Mouse (Mus musculus) C2C12 (cell line): ENCODE data around the gene Bsn. TPM values are rescaled to one million over a fixed set of nuclear protein-coding genes. Genes with fewer than 3 reads are reported as not detected.

ENCODE experiments used
- H3K27me3 ChIP-seq: one replicate; pipeline ENCODE4 v1.6.1; 2011; ENCODE audit not compliant: control insufficient read depth, insufficient read depth, insufficient read length
- H3K36me3 ChIP-seq: one replicate; pipeline ENCODE4 v1.6.1; 2011; ENCODE audit not compliant: control insufficient read depth, insufficient read depth
- H3K4me3 ChIP-seq: one replicate; pipeline ENCODE4 v1.5.1; 2011; ENCODE audit warnings: mild to moderate bottlenecking, control low read depth; ENCODE audit not compliant: poor library complexity, insufficient read depth, severe bottlenecking
- H3K79me2 ChIP-seq: one replicate; pipeline ENCODE4 v1.6.1; 2011; ENCODE audit not compliant: control insufficient read depth, insufficient read depth
- H3K79me3 ChIP-seq: one replicate; pipeline ENCODE4 v1.6.1; 2011; ENCODE audit warnings: low read depth, control low read depth
- H3ac ChIP-seq: one replicate; pipeline ENCODE3; 2011; ENCODE audit warnings: low read depth; ENCODE audit not compliant: control insufficient read depth, insufficient read length
- CEBPB ChIP-seq: IDR thresholded peaks from one replicate; pipeline ENCODE4 v1.6.1; 2011; ENCODE audit warnings: low read depth, mild to moderate bottlenecking, control low read depth, moderate library complexity
- CTCF ChIP-seq: IDR thresholded peaks from one replicate; pipeline ENCODE4 v1.5.1; 2011; ENCODE audit not compliant: control insufficient read depth, insufficient read depth, insufficient read length
- FOSL1 ChIP-seq: IDR thresholded peaks from one replicate; pipeline ENCODE4 v1.8.0; 2011; ENCODE audit warnings: mild to moderate bottlenecking, low read length; ENCODE audit not compliant: poor library complexity, insufficient read depth, severe bottlenecking
- MAX ChIP-seq: IDR thresholded peaks from one replicate; pipeline ENCODE4 v1.6.1; 2011; ENCODE audit warnings: mild to moderate bottlenecking, control low read depth
- MYOD1 ChIP-seq: IDR thresholded peaks from one replicate; pipeline ENCODE4 v1.6.1; 2011; ENCODE audit warnings: low read depth; ENCODE audit not compliant: control insufficient read depth, insufficient read length
- MYOG ChIP-seq: IDR thresholded peaks from one replicate; pipeline ENCODE4 v1.6.1; 2011; ENCODE audit not compliant: control insufficient read depth, insufficient read length; ENCODE audit errors: extremely low read depth
- USF1 ChIP-seq: IDR thresholded peaks from one replicate; pipeline ENCODE4 v1.6.1; 2011; ENCODE audit warnings: low read depth, mild to moderate bottlenecking, control low read depth, moderate library complexity
- polyA plus RNA-seq: library from polyadenylated mRNA; unstranded; fragments of >200 nt; fragmentation: generic; extraction: Trizol; gene quantifications from one replicate; pipeline ENCODE4 v1.2.1, GENCODE M21; 2012; ENCODE audit warnings: missing spikeins

Gene Bsn
- polyA plus RNA-seq, 1 experiment, result 0.85 TPM

GRCm38 (mm10) chr9:108099619-108100018 is 90.6 kb downstream of the Bsn start:
- H3K4me3 ChIP-seq, result no peak overlapping the region
- no peaks in the 10 kb centered on the region for H3K27me3 ChIP-seq
- H3K36me3 ChIP-seq, result peaks cover 22% of the 10 kb centered on the region
- no peak for TF ChIP-seq CEBPB
- no peak for TF ChIP-seq MYOD1
- TF ChIP-seq USF1, result no peak
- TF ChIP-seq MAX, result no peak
- TF ChIP-seq MYOG, result no peak
- no peak for TF ChIP-seq FOSL1
- TF ChIP-seq CTCF, result no peak
- peaks cover 18% of the 10 kb centered on the region for H3K79me2 ChIP-seq
- no peak overlapping the region for H3ac ChIP-seq
- peaks cover 1% of the 10 kb centered on the region for H3K79me3 ChIP-seq

- H3K4me3 ChIP-seq, result no peak overlapping the region
- H3ac ChIP-seq, result no peak overlapping the region
- TF ChIP-seq MAX (no peak), USF1 (no peak), CTCF (no peak), FOSL1 (no peak), CEBPB (no peak), MYOD1 (no peak), MYOG (no peak)
- no peaks in the 10 kb centered on the region for H3K27me3 ChIP-seq
- peaks cover 12% of the 10 kb centered on the region for H3K79me2 ChIP-seq
- peaks cover 2% of the 10 kb centered on the region for H3K79me3 ChIP-seq
- peaks cover 11% of the 10 kb centered on the region for H3K36me3 ChIP-seq
Measured at GRCm38 (mm10) chr9:108095949-108096712, 94.1 kb downstream of the Bsn start.

- Histone ChIP-seq H3K36me3 (peaks cover 5% of the 10 kb centered on the region), H3ac (no peak overlapping the region), H3K27me3 (no peaks in the 10 kb centered on the region), H3K4me3 (peak overlapping the region; percentile 28), H3K79me2 (peaks cover 12% of the 10 kb centered on the region), H3K79me3 (peaks cover 2% of the 10 kb centered on the region)
- TF ChIP-seq CTCF, result peak; percentile 55
- TF ChIP-seq USF1, result no peak
Measured at GRCm38 (mm10) chr9:108095518-108095917, 94.7 kb downstream of the Bsn start.

- TF ChIP-seq MAX (no peak), CEBPB (no peak), FOSL1 (no peak), USF1 (no peak), CTCF (no peak), MYOG (no peak), MYOD1 (no peak)
- no peaks in the 10 kb centered on the region for H3K27me3 ChIP-seq
- peak overlapping the region; percentile 44 for H3ac ChIP-seq
- H3K36me3 ChIP-seq, result peaks cover 4% of the 10 kb centered on the region
- H3K79me3 ChIP-seq, result peaks cover 2% of the 10 kb centered on the region
- peaks cover 12% of the 10 kb centered on the region for H3K79me2 ChIP-seq
- peak overlapping the region; percentile 28 for H3K4me3 ChIP-seq
Measured at GRCm38 (mm10) chr9:108094998-108095411, 95.2 kb downstream of the Bsn start.

GRCm38 (mm10) chr9:108094184-108094941 is 95.8 kb downstream of the Bsn start, which contains the start of gene Apeh:
TSS of gene Apeh (minus strand) at chr9:108094606.
- H3K79me2 ChIP-seq, result peaks cover 12% of the 10 kb centered on the region
- H3K36me3 ChIP-seq, result peaks cover 4% of the 10 kb centered on the region
- peak within 1 kb of the TSS; percentile 69 for H3K4me3 ChIP-seq
- H3K79me3 ChIP-seq, result peaks cover 2% of the 10 kb centered on the region
- peak within 1 kb of the TSS; percentile 85 for H3ac ChIP-seq
- H3K27me3 ChIP-seq, result no peaks in the 10 kb centered on the region
- TF ChIP-seq USF1, result no peak
- TF ChIP-seq CEBPB, result no peak
- no peak for TF ChIP-seq MYOD1
- no peak for TF ChIP-seq MAX
- no peak for TF ChIP-seq CTCF
- no peak for TF ChIP-seq MYOG
- no peak for TF ChIP-seq FOSL1
